Mouse (Mus musculus): ENCODE data around the gene Dlgap1.
"Not testable (repeated sequence)": the region's sequence is repeated elsewhere in the genome, so short reads cannot be mapped to it uniquely, and the experiment has no call there.

Gene Dlgap1

GRCm38 (mm10) chr17:70795196-70795595 is 826.3 kb downstream of the Dlgap1 start:
- DNase-seq (ENCODE audit: extremely low spot score, low read depth, low spot score) = no peak

DNA sequence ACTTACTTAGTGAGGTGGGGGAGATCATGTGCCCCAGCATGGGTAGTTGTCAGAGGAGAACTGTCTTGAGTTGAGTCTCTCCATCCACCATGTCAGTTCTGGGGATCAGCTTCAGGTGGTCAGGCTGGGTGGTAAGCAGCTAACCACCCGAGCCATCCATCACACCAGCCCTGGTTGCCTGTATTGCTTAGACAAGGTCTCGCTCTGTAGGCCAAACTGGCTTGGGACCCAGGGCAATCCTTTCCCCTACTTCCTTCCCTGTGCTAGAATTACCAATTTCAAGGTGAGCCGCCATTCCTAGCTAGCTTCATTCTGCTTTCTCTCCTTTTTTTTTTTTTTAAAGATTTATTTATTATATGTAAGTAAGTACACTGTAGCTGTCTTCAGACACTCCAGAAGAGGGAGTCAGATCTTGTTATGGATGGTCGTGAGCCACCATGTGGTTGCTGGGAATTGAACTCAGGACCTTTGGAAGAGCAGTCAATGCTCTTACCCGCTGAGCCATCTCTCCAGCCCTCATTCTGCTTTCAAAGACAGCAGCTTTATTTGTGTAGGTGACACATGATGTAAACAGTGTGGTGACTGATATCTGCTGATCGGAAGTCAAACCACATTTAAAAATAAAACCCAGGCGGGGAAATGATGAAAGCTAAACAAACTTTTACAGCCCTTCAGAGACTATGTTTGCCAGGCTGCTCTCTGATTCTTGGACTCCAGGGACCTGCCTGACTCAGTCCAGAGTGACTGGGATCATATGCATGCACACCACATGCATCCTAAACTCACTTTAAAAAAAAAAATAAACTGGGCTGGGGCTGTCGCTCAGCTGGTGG is 828.3 kb downstream of the Dlgap1 start:
- DNase-seq (ENCODE audit: extremely low spot score, low read depth, low spot score) = no peak

DNA sequence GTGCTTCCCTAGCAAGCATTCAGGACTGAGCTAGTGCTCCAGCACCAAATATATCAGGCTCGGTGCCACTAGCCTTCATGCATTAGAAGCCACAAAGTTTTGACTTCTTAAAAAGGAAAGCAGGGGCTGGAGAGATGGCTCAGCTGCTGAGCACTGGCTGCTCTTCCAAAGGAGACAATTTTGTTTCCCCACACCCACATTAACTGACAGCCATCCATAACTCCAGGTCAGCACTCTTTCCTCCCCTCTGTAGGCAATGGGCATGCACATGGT is 828.8 kb downstream of the Dlgap1 start:
- no peak for DNase-seq (ENCODE audit: extremely low spot score, low read depth, low spot score)

- DNase-seq (ENCODE audit: extremely low spot score, low read depth, low spot score) = no peak
Observed at GRCm38 (mm10) chr17:70799266-70799665, 830.4 kb downstream of the Dlgap1 start.

GRCm38 (mm10) chr17:70802022-70802421 is 833.1 kb downstream of the Dlgap1 start:
- DNase-seq (ENCODE audit: extremely low spot score, low read depth, low spot score) = no peak

DNA sequence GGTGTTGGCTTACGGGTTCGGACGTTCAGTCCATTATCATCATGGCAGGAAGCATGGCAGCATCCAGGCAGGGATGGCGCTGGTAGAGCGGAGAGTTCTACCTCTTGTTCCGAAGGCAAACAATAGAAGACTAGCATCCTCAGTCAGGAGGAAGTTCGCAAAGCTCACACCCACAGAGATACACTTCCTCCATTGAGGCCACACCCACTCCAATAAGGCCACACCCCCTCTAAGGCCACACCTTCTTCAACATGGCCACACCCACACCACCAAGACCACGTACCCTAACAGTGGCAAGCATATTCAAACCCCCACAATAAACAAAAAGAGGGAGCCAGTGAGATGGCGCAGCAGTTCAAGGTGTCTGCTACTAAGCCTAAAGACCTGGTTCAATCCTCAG is 837.0 kb downstream of the Dlgap1 start:
- DNase-seq (ENCODE audit: extremely low spot score, low read depth, low spot score) = no peak

DNA sequence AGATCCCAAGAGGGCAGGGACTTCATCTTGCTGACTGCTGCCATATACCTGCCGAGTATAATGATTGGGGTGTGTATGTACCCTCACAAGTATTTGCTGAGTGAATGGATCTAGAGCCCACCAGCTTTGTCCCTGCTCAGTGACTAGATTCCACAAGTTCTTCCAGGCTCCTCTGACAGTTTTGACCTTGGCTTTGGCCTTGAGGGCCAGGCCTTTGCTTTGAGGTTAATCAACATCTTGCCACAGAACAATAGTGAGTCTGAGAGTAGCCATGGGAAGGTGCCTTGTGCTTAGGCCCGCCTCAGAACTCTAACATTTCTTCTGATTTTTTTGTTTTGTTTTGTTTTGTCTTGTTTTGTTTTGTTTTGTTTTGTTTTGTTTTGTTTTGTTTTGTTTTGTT is 837.7 kb downstream of the Dlgap1 start:
- DNase-seq (ENCODE audit: extremely low spot score, low read depth, low spot score) = no peak

DNA sequence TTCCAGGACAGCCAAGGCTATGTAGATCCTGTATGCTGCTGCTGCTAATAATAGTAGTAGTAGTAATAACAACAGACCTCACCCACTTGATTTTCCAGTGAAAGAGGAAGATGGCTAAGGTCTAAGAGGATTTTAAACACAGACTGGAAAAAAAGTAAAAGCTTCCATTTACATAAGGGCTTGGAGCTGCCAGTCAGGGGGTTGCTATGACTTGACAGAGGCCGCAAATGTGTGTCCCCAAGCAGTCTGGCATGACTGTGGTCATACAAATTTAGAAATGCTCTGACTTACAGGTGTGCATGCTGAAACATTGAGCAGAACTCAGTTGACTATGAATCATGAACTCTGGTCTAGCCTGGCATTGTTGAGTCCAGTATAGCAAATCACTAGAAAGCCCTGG is 839.0 kb downstream of the Dlgap1 start:
- no peak for DNase-seq (ENCODE audit: extremely low spot score, low read depth, low spot score)

- DNase-seq (ENCODE audit: extremely low spot score, low read depth, low spot score) = no peak
Observed at GRCm38 (mm10) chr17:70808837-70809236, 840.0 kb downstream of the Dlgap1 start.

DNA sequence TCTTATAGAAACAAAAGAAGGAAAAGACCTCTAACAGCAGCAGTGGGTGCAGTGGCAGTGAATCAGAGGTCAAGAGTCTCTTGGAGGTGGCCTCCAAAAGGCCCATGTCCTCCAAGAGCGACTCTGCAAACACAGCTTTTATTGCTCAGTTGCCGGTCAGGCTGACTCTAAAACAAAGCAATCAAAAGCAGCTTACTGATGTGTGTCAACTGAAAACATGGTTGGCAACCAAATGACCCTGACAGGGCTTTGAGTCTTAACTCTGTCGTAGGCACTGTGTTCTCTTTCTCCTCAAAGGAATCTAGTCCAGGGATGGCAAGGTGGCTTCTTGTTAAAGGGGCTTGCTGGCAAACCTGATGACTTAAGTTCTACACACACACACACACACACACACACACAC is 840.9 kb downstream of the Dlgap1 start:
- no peak for DNase-seq (ENCODE audit: extremely low spot score, low read depth, low spot score)

DNA sequence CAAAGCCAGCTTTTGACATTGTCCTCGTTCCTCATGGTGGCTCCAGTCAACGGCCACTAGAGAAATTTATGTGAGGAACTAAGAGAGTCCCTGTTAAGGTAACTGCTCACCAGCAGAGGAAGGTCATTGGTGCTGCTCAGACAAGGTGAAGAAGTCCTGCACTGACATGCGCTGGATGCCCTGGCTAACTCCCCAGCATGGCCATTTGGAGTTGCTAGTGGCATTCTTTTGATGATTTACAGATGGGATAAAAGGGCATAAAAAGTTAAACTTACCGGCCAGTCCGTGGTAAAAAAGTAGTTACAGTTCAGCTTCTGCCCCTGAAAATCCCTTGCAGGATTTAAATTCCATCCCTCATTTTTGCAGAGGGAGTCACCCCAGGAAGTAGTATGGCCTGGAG is 841.9 kb downstream of the Dlgap1 start:
- DNase-seq (ENCODE audit: extremely low spot score, low read depth, low spot score) = no peak

GRCm38 (mm10) chr17:70815001-70815400 is 846.1 kb downstream of the Dlgap1 start:
- no peak for DNase-seq (ENCODE audit: extremely low spot score, low read depth, low spot score)

DNA sequence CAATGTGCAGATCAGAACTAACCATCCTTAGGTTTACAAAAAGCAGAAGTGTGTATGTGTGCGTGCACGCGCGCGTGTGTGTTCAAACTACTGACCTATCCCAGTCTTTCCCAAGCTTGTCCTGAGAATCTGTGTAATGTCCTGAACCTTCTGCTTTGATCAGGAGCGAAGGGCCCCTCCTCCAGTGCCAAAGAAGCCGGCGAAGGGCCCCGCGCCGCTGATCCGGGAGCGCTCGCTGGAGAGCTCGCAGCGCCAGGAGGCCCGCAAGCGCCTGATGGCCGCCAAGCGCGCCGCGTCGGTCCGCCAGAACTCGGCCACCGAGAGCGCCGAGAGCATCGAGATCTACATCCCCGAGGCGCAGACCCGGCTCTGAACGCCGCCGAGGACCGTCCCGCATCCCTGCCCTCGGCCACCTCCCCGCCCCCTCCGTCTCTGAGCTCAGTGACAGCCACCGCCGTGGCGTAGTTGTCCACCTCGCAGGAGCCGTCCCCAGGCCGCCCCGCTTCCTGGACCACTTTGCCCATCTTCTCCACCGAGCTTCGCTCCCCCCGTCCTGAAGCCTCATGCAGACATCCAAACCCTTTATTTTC is 849.1 kb downstream of the Dlgap1 start:
- no peak for DNase-seq (ENCODE audit: extremely low spot score, low read depth, low spot score)

DNA sequence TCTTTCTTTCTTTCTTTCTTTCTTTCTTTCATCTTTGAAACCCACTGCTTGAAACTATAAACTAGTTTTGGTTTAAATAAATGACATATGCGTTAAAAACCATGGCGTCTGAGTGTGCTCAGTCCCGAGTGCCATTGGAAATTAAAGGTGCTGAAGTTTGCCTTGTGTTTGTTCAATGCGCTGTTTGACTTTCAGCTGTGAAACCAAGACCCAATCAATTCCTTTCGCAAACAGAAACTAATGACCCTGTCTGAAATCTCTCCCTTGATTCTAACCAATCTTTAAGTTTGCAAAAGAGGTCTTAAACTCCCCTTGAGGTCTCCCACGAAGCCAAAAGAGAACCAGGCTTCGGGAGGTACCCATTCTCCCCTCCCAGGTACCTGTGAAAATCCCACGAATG is 854.2 kb downstream of the Dlgap1 start:
- no peak for DNase-seq (ENCODE audit: extremely low spot score, low read depth, low spot score)

GRCm38 (mm10) chr17:70826227-70826626 is 857.4 kb downstream of the Dlgap1 start:
- DNase-seq (ENCODE audit: extremely low spot score, low read depth, low spot score) = no peak

DNA sequence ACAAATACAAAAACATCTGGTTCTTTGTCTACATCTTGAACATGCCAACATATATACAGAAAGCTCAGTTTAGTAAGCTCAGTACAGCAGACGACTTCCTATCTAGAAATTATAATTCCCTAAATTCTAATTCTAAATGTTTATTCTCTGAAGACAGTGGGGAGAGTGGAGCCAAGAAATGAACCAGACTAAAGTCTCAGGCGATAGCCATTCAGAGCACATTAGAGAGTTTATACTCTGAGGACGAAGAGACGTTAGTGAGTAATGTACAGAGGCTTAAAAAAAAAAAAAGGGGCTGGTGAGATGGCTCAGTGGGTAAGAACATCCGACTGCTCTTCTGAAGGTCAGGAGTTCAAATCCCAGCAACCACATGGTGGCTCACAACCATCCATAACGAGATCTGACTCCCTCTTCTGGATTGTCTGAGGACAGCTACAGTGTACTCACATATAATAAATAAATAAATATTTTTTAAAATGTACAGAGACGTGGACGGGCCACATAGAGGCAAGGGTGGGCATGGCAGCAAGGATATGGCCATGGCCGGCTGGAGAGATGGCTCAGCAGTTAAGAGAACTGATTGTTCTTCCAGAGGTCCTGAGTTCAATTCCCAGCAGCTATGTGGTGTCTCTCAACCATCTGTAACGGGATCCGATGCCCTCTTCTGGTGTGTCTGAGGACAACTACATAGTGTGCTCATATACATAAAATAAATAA is 858.7 kb downstream of the Dlgap1 start:
- not testable (repeated sequence) for DNase-seq (ENCODE audit: extremely low spot score, low read depth, low spot score)

DNA sequence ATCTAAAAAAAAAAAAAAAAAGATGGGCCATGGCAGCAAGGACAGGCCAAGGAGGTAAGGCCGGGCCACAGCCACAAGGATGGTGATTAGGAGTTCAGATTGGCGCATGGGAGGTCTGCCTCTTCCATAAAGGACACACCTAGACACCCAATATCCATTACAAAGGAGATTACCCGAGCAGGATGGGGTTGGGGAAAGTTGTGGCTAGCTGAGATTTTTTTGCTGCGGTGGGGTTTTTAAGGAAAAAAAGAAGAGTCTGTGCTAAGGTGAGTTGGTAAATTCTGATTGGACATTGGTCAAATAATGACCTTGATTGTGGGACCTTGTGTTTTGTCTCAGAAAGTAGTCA is 859.3 kb downstream of the Dlgap1 start:
- DNase-seq (ENCODE audit: extremely low spot score, low read depth, low spot score) = no peak

DNA sequence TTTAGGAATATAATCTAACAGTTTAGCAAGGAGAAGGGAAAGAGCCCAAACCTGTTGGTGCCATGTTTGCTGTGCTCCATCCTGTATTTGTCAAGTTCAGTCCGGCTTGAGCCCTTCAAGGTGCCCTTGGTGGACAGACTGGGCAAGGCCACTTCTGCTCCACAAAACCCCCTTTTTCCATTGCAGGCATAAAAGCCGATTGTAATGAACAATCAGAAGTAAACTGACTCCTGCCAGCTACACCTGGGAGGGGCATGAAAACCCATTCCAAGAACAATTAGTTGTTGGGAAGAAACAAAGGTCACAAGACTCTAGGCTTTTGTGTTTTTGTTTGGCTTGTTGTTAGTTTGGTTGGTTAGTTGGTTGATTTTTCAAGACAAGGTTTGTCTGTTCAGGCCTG is 859.7 kb downstream of the Dlgap1 start:
- DNase-seq (ENCODE audit: extremely low spot score, low read depth, low spot score) = no peak

- DNase-seq (ENCODE audit: extremely low spot score, low read depth, low spot score) = no peak
Observed at GRCm38 (mm10) chr17:70829217-70829616, 860.3 kb downstream of the Dlgap1 start.

GRCm38 (mm10) chr17:70829943-70830715 is 861.3 kb downstream of the Dlgap1 start:
- no peak for DNase-seq (ENCODE audit: extremely low spot score, low read depth, low spot score)

- no peak for DNase-seq (ENCODE audit: extremely low spot score, low read depth, low spot score)
Observed at GRCm38 (mm10) chr17:70831591-70831990, 862.7 kb downstream of the Dlgap1 start.

- DNase-seq (ENCODE audit: extremely low spot score, low read depth, low spot score) = no peak
Observed at GRCm38 (mm10) chr17:70832544-70832943, 863.7 kb downstream of the Dlgap1 start.
